Mouse (Mus musculus) intestine, embryonic 15.5 days (tissue): ENCODE measurements around the gene Hist1h4i. TPM values are rescaled to one million over a fixed set of nuclear protein-coding genes. Genes with fewer than 3 reads are reported as not detected.
A peak's percentile ranks its signal among the peaks of the same experiment; 100 is the strongest.
"Not testable (repeated sequence)": the region's sequence is repeated elsewhere in the genome, so short reads cannot be mapped to it uniquely, and the experiment has no call there.

ENCODE experiments used
- ATAC-seq: fragments of 200-750 bp; cut with Nextera tagmentation; 2 replicates; pipeline ENCODE4 v1.8.0; 2017; ENCODE audit warnings: moderate TSS enrichment, moderate library complexity
- H3K27ac ChIP-seq: fragments of 300-500 bp; sonication (generic); 2 replicates; pipeline ENCODE4 v1.5.1; 2015; ENCODE audit warnings: mild to moderate bottlenecking, inconsistent platforms
- H3K27me3 ChIP-seq: fragments of 300-500 bp; sonication (generic); replicated peaks from 2 replicates; pipeline ENCODE4 v1.6.1; 2015; ENCODE audit warnings: inconsistent platforms
- H3K36me3 ChIP-seq: fragments of 300-500 bp; sonication (generic); 2 replicates; pipeline ENCODE4 v1.6.1; 2015; ENCODE audit warnings: inconsistent platforms
- H3K4me1 ChIP-seq: fragments of 300-500 bp; sonication (generic); replicated peaks from 2 replicates; pipeline ENCODE4 v1.6.1; 2015; ENCODE audit warnings: inconsistent platforms
- H3K4me2 ChIP-seq: fragments of 300-500 bp; sonication (generic); replicated peaks from 2 replicates; pipeline ENCODE4 v1.6.1; 2015; ENCODE audit warnings: mild to moderate bottlenecking, inconsistent platforms
- H3K4me3 ChIP-seq: fragments of 300-500 bp; sonication (generic); replicated peaks from 2 replicates; pipeline ENCODE4 v1.5.1; 2015; ENCODE audit warnings: inconsistent platforms
- H3K9ac ChIP-seq: fragments of 300-500 bp; sonication (generic); 2 replicates; pipeline ENCODE4 v1.6.1; 2015; ENCODE audit warnings: inconsistent platforms
- H3K9me3 ChIP-seq: fragments of 300-500 bp; sonication (generic); 2 replicates; pipeline ENCODE4 v1.6.1; 2016; ENCODE audit warnings: inconsistent platforms
- WGBS: fragments of 180-500 bp; shearing (Covaris S2); methylation state at CpG from one replicate; pipeline ENCODE4 v1.1.7; 2015; 5-methylcytosine and 5-hydroxymethylcytosine counted together
- polyA plus RNA-seq: library from polyadenylated mRNA; unstranded; fragments of >200 nt; fragmentation: Nextera tagmentation; extraction: Ambion mirVana; gene quantifications from 2 replicates; pipeline ENCODE4 v1.2.1, GENCODE M21; 2015

The Hist1h4i gene
- 21.0 and 23.6 TPM in 2 replicates for polyA plus RNA-seq

GRCm38 (mm10) chr13:22041142-22041536 lies at the start of gene Hist1h4i:
Hist1h4i (minus strand) TSS chr13:22041362.
- Histone ChIP-seq H3K9ac (peak within 1 kb of the TSS; percentile 56), H3K27ac (peak within 1 kb of the TSS; percentile 87), H3K4me3 (peak within 1 kb of the TSS; percentile 34), H3K4me2 (peak within 1 kb of the TSS; percentile 58)
- H3K9me3 ChIP-seq, H3K27me3 ChIP-seq, H3K4me1 ChIP-seq, H3K36me3 ChIP-seq: not testable (repeated sequence)
- peak; percentile 68 for ATAC-seq
- under 1% methylated on average over 25 of the region's 27 CpGs for WGBS

- not testable (repeated sequence) for H3K4me1 ChIP-seq, H3K36me3 ChIP-seq, H3K27me3 ChIP-seq, H3K27ac ChIP-seq, H3K9me3 ChIP-seq, H3K9ac ChIP-seq, H3K4me3 ChIP-seq, H3K4me2 ChIP-seq, ATAC-seq
- 76% methylated on average over 1 of the region's 1 CpGs for WGBS
These were observed 43.0 kb upstream of the Hist1h4i start, which contains the start of gene Vmn1r188 for GRCm38 (mm10) chr13:22084140-22084539. Vmn1r188 (plus strand) TSS chr13:22084440.

GRCm38 (mm10) chr13:22063468-22063867 lies 22.3 kb upstream of the Hist1h4i start:
- Histone ChIP-seq H3K4me3 (no peak overlapping the region), H3K4me2 (no peak overlapping the region), H3K9me3 (no peaks in the 10 kb centered on the region), H3K27me3 (no peaks in the 10 kb centered on the region), H3K4me1 (no peaks in the 10 kb centered on the region), H3K36me3 (no peaks in the 10 kb centered on the region), H3K27ac (no peak overlapping the region), H3K9ac (no peak overlapping the region)
- 44% methylated on average over 1 of the region's 1 CpGs for WGBS
- ATAC-seq = peak; percentile 51; the same call in 1 of the 2 replicates

- no peak for ATAC-seq
- 77% methylated on average over 1 of the region's 1 CpGs for WGBS
- H3K36me3 ChIP-seq = no peaks in the 10 kb centered on the region
- no peaks in the 10 kb centered on the region for H3K4me1 ChIP-seq
- H3K4me3 ChIP-seq = no peak overlapping the region
- H3K27ac ChIP-seq = no peak overlapping the region
- no peak overlapping the region for H3K9ac ChIP-seq
- no peaks in the 10 kb centered on the region for H3K9me3 ChIP-seq
- no peaks in the 10 kb centered on the region for H3K27me3 ChIP-seq
- H3K4me2 ChIP-seq = no peak overlapping the region
These were observed 20.3 kb upstream of the Hist1h4i start for GRCm38 (mm10) chr13:22061422-22061821.

- no peak overlapping the region for H3K27ac ChIP-seq
- 89% methylated on average over 1 of the region's 1 CpGs for WGBS
These were observed 12.6 kb upstream of the Hist1h4i start for GRCm38 (mm10) chr13:22053754-22054153.

GRCm38 (mm10) chr13:22051523-22051859 lies 10.3 kb upstream of the Hist1h4i start:
- Histone ChIP-seq H3K27ac (peak overlapping the region; percentile 88; the same call in 1 of the 2 replicates), H3K27me3 (no peaks in the 10 kb centered on the region), H3K9me3 (no peaks in the 10 kb centered on the region), H3K4me3 (peak overlapping the region; percentile 50), H3K4me1 (no peaks in the 10 kb centered on the region), H3K36me3 (no peaks in the 10 kb centered on the region), H3K9ac (peak overlapping the region; percentile 47), H3K4me2 (peak overlapping the region; percentile 68)
- ATAC-seq = peak; percentile 26; the same call in 1 of the 2 replicates
- WGBS = 12% methylated on average over 5 of the region's 5 CpGs

More at GRCm38 (mm10) chr13:22053754-22054153, 12.6 kb upstream of the Hist1h4i start:
- Histone ChIP-seq H3K4me3 (no peak overlapping the region), H3K9ac (no peak overlapping the region), H3K36me3 (no peaks in the 10 kb centered on the region), H3K9me3 (no peaks in the 10 kb centered on the region), H3K4me1 (no peaks in the 10 kb centered on the region), H3K27me3 (no peaks in the 10 kb centered on the region), H3K4me2 (no peak overlapping the region)
- ATAC-seq = no peak

- no peaks in the 10 kb centered on the region for H3K9me3 ChIP-seq
- under 1% methylated on average over 52 of the region's 52 CpGs for WGBS
- peak overlapping the region; percentile 50 for H3K4me3 ChIP-seq
- peak overlapping the region; percentile 88 for H3K27ac ChIP-seq
- H3K27me3 ChIP-seq = no peaks in the 10 kb centered on the region
- no peaks in the 10 kb centered on the region for H3K4me1 ChIP-seq
- ATAC-seq = peak; percentile 98
- no peaks in the 10 kb centered on the region for H3K36me3 ChIP-seq
- peak overlapping the region; percentile 68 for H3K4me2 ChIP-seq
- peak overlapping the region; percentile 47 for H3K9ac ChIP-seq
These were observed 9.7 kb upstream of the Hist1h4i start for GRCm38 (mm10) chr13:22050591-22051522.

GRCm38 (mm10) chr13:22049737-22050440 lies 8.7 kb upstream of the Hist1h4i start:
- Histone ChIP-seq H3K4me1 (no peaks in the 10 kb centered on the region), H3K9ac (0 out of 2 replicates have a peak overlapping the region, but pooled peaks have one; percentile 20), H3K36me3 (no peaks in the 10 kb centered on the region), H3K9me3 (no peaks in the 10 kb centered on the region), H3K27me3 (no peaks in the 10 kb centered on the region), H3K27ac (peak overlapping the region; percentile 88), H3K4me3 (peak overlapping the region; percentile 50), H3K4me2 (peak overlapping the region; percentile 68)
- ATAC-seq = no peak
- WGBS = 2% methylated on average over 14 of the region's 14 CpGs

GRCm38 (mm10) chr13:22049041-22049440 lies 7.9 kb upstream of the Hist1h4i start:
- H3K9ac ChIP-seq = no peak overlapping the region
- H3K9me3 ChIP-seq = no peaks in the 10 kb centered on the region
- ATAC-seq = no peak
- 87% methylated on average over 2 of the region's 2 CpGs for WGBS
- H3K27ac ChIP-seq = no peak overlapping the region
- no peaks in the 10 kb centered on the region for H3K27me3 ChIP-seq
- H3K4me2 ChIP-seq = no peak overlapping the region
- H3K4me1 ChIP-seq = peaks cover 4% of the 10 kb centered on the region; the same call in 1 of the 2 replicates
- no peak overlapping the region for H3K4me3 ChIP-seq
- no peaks in the 10 kb centered on the region for H3K36me3 ChIP-seq

GRCm38 (mm10) chr13:22045311-22045710 lies 4.1 kb upstream of the Hist1h4i start:
- Histone ChIP-seq H3K36me3 (no peaks in the 10 kb centered on the region), H3K9ac (no peak overlapping the region), H3K4me1 (peaks cover 4% of the 10 kb centered on the region; the same call in 1 of the 2 replicates), H3K9me3 (no peaks in the 10 kb centered on the region), H3K27ac (no peak overlapping the region), H3K4me2 (no peak overlapping the region), H3K27me3 (no peaks in the 10 kb centered on the region), H3K4me3 (no peak overlapping the region)
- ATAC-seq = no peak
- 53% methylated on average over 2 of the region's 2 CpGs for WGBS

- WGBS = 88% methylated on average over 6 of the region's 6 CpGs
- Histone ChIP-seq H3K4me3 (0 out of 2 replicates have a peak overlapping the region, but pooled peaks have one; percentile 2), H3K27ac (no peak overlapping the region), H3K9ac (no peak overlapping the region), H3K4me1 (peaks cover 6% of the 10 kb centered on the region; the same call in 1 of the 2 replicates), H3K9me3 (no peaks in the 10 kb centered on the region), H3K36me3 (no peaks in the 10 kb centered on the region), H3K4me2 (peak overlapping the region; percentile 10; the same call in 1 of the 2 replicates), H3K27me3 (no peaks in the 10 kb centered on the region)
- no peak for ATAC-seq
These were observed 3.4 kb upstream of the Hist1h4i start for GRCm38 (mm10) chr13:22044432-22045155.
